Mouse (Mus musculus): ENCODE results near the gene Olfr976.
"Not testable (repeated sequence)": the region's sequence is repeated elsewhere in the genome, so short reads cannot be mapped to it uniquely, and the experiment has no call there.

Olfr976 gene

GRCm38 (mm10) chr9:39961033-39961432 lies at the start of gene Olfr976:
Gene Olfr976, minus strand, starts transcription at chr9:39961133.
- not testable (repeated sequence) for DNase-seq

- DNase-seq, result no peak
Measured at GRCm38 (mm10) chr9:40009482-40009881, 48.5 kb upstream of the Olfr976 start, which contains the start of gene Olfr980. Gene Olfr980, minus strand, starts transcription at chr9:40009582.

- no peak for DNase-seq
Measured at GRCm38 (mm10) chr9:40003365-40003764, 42.4 kb upstream of the Olfr976 start, which contains the start of gene Olfr979. Gene Olfr979, minus strand, starts transcription at chr9:40003465.

GRCm38 (mm10) chr9:39991813-39992212 lies 30.9 kb upstream of the Olfr976 start, which contains the start of gene Olfr978:
Gene Olfr978, plus strand, starts transcription at chr9:39992113.
- DNase-seq, result no peak

- not testable (repeated sequence) for DNase-seq
Measured at GRCm38 (mm10) chr9:39976581-39977145, 15.7 kb upstream of the Olfr976 start.

GRCm38 (mm10) chr9:39951946-39952345 lies 9.0 kb downstream of the Olfr976 start, which contains the start of gene Olfr975:
Gene Olfr975, minus strand, starts transcription at chr9:39952046.
- DNase-seq, result no peak

GRCm38 (mm10) chr9:39937201-39937600 lies 23.7 kb downstream of the Olfr976 start, which contains the start of gene Olfr974:
Gene Olfr974, plus strand, starts transcription at chr9:39937501.
- DNase-seq, result no peak

- DNase-seq, result not testable (repeated sequence)
Measured at GRCm38 (mm10) chr9:39928837-39929236, 32.1 kb downstream of the Olfr976 start.

- DNase-seq, result not testable (repeated sequence)
Measured at GRCm38 (mm10) chr9:39927975-39928836, 32.7 kb downstream of the Olfr976 start.

GRCm38 (mm10) chr9:39909939-39910338 lies 51.0 kb downstream of the Olfr976 start:
- no peak for DNase-seq

GRCm38 (mm10) chr9:39907036-39907435 lies 53.9 kb downstream of the Olfr976 start, which contains the start of gene Olfr229:
Gene Olfr229, plus strand, starts transcription at chr9:39907336.
- no peak for DNase-seq

GRCm38 (mm10) chr9:39905106-39905505 lies 55.8 kb downstream of the Olfr976 start:
- DNase-seq, result no peak
